Mouse (Mus musculus) adrenal gland (tissue): ENCODE results near the gene Ntm.

Source experiments
- intact Hi-C: fragments of 180-260 bp; cut with DNase I; formaldehyde crosslinking; loops from one replicate; pipeline ENCODE4 v1.15.1; 2025
- long read RNA-seq, 2 experiments: library from polyadenylated mRNA; unstranded; transcript quantifications; one replicate each; pipeline ENCODE4 v2.0.0; 2020; ENCODE audit warnings: borderline replicate concordance in 1 of 2; ENCODE audit not compliant: insufficient replicate concordance in 1 of 2

The Ntm gene
- long read RNA-seq, experiment 1, result 0 reads
- long read RNA-seq, experiment 2, partial matches to known transcripts, result 1 of 1 reads
- long read RNA-seq, experiment 2, other reads (novel, unspliced or antisense), result 0 of 1 reads

DNA sequence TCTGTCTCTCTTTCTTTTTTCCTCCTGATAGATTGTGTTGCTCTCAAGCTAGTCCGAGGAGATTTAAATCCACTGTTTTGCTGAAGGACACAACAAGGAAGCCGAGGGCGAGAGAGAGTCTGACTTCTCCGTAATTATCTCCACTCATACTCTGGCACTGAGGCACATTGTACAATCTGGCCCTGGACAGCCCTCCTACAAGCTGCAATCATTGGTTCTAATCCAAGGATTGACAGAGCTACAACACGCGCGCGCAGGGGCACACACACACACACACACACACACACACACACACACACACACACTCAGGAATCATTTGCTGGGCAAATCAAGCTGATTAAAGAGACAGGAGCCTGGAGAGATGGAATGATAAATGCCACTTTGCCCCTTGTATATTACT, at the start of gene Ntm:
Ntm (minus strand) TSS at position 164 of the 400 bp plus-strand sequence.
- intact Hi-C loops, result no loop called here

GRCm38 (mm10) chr9:30005701-30006100, 42.8 kb upstream of the Ntm start:
- intact Hi-C loops, result loop anchor here (10.0 kb wide), 2 partner anchors 129 to 341 kb away; no protein-coding TSS in a partner anchor

DNA sequence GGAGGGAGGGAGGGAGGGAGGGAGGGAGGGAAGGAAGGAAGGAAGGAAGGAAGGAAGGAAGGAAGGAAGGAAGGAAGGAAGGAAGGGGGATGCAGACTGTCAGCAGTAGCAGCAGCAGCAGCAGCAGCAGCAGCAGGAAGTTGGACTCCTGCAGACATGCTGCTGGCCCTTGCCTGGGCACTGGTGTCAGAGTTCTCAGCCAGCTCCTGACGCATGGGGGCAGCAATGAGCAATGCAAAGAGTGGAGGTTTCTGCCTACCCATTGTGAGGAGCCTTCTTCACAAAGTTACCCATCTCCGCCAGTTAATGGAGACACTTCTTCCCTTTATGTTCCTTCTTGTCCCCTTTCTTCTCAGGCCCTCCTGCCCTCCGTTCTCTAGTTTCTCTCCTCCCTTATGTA, 40.7 kb upstream of the Ntm start:
- intact Hi-C loops, result loop anchor here (2.0 to 10.0 kb wide), 4 partner anchors 131 to 339 kb away; no protein-coding TSS in a partner anchor

GRCm38 (mm10) chr9:29981177-29981915, 18.4 kb upstream of the Ntm start:
- intact Hi-C loops, result no loop called here

GRCm38 (mm10) chr9:29961954-29962867, 730 bp downstream of the Ntm start:
- intact Hi-C loops, result no loop called here

DNA sequence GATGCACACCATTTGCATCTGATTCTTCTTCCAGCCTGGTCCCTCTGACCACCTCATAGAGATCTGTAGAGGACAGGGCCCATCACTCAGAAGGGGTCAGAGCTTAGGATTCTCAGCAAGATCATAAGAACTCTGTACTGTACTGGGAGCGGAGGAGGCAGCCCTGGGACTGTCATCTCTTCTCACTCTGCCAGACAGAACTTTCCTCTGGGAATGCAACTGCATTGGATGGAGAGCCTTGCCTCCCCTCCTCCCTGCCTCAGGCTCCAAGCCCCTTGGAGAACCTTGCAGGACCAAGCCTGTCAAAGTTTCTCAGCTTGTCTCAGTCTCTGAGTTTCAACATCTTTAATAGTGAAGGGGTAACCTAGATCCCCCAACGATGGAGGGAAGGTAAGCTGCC, 1.4 kb downstream of the Ntm start:
- intact Hi-C loops, result no loop called here

DNA sequence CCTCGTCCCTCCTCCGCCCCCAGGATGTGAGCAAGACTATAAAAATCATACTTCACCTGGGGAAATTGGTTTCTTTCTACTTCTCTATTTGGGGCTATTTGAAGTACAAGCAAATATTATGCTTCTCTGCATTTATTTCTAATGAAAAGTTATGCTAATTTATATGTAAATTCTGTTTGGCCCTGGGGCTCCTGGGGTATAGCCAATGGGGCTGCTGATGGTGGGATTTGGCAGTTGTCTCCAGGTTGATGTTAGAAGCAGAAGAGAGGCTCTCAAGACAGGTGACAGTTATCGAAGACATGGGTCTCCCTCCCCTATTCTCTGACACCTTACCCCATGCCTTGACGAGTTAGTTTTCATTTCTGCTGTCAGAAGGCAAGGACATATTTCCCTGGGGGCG, 2.2 kb downstream of the Ntm start:
- intact Hi-C loops, result no loop called here

DNA sequence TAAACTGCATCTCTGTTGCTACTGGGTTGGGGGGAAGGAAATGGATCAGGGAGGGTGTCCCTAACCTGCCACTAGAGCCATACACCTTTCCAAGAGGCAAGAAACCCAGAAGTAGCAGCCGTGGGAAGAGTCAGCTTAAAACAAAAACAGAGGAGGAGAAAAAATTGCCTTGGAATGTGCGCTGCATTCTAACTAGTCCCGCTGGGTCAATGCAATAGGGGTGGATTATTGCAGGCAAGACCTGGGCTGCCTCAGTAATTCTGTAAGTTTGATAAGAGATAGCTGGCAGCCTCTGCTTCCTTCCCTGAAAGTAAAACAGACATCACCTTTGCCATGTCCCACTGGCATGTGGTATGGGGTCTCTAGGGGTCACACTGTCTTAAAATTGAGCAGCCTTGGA, 2.7 kb downstream of the Ntm start:
- intact Hi-C loops, result no loop called here

GRCm38 (mm10) chr9:29956936-29957335, 6.0 kb downstream of the Ntm start:
- intact Hi-C loops, result no loop called here

GRCm38 (mm10) chr9:29954031-29954430, 8.9 kb downstream of the Ntm start:
- intact Hi-C loops, result no loop called here

- intact Hi-C loops, result no loop called here
Measured at GRCm38 (mm10) chr9:29949041-29949440, 13.9 kb downstream of the Ntm start.

- intact Hi-C loops, result no loop called here
Measured at GRCm38 (mm10) chr9:29943209-29944070, 19.5 kb downstream of the Ntm start.

GRCm38 (mm10) chr9:29942183-29942952, 20.6 kb downstream of the Ntm start:
- intact Hi-C loops, result no loop called here

DNA sequence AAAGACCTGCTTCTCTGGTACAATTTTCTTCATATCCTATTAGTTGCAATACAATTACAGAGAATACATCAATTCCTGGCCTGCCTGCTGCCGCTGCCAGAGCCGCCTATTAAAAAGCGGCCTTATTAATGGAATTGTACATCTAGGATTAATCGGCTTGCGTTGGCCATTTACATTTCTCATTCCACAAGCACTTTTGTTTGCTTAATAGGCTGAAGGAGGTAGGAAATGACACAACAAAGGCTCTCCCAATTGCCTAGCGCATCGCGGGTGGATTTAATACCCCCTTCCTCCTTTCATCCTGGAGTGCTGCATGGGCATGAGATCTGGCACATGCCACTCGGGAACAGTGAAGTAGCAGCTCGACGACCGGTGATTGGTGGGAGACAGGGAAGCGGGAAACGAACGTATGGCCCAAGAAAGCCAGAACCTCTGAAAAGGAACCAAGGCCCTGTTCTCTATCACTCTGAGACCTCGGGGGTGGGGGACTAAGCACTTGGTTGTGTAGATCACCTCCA, 23.4 kb downstream of the Ntm start:
- intact Hi-C loops, result no loop called here

- intact Hi-C loops, result no loop called here
Measured at GRCm38 (mm10) chr9:29928796-29929195, 34.1 kb downstream of the Ntm start.

GRCm38 (mm10) chr9:29925382-29925781, 37.6 kb downstream of the Ntm start:
- intact Hi-C loops, result no loop called here

GRCm38 (mm10) chr9:29898406-29899054, 64.4 kb downstream of the Ntm start:
- intact Hi-C loops, result no loop called here

- intact Hi-C loops, result no loop called here
Measured at GRCm38 (mm10) chr9:29897448-29897847, 65.5 kb downstream of the Ntm start.

DNA sequence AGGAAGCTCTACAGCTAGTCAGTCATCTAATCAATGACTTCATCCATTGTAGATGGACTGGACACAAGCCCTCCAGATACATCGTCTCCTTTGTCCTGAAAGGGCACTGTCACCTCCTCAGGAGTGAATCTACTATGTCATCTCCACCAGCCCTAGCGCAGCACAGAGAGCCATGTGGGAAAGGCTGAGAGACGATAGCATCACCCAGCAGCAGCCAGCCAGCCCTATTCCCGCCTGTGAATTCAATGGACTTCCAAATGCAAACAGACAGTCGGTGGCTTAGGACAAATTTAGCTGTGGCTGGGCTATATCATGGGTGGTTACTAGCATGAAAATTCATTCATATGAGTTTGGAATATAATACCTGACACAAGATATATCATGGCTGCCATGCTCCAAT, 70.1 kb downstream of the Ntm start:
- intact Hi-C loops, result no loop called here

GRCm38 (mm10) chr9:29888712-29889111, 74.2 kb downstream of the Ntm start:
- intact Hi-C loops, result no loop called here
